Mouse (Mus musculus) cerebellum, adult 11 months (tissue): ENCODE results near the gene Foxp4.

Source experiments
- DNase-seq: peaks from one replicate; pipeline ENCODE4 v3.0.0; 2022

Gene Foxp4

GRCm38 (mm10) chr17:47924383-47925339 lies at the start of gene Foxp4:
Foxp4 (minus strand) TSS chr17:47924645.
- DNase-seq: peak; percentile 32

- peak; percentile 6 for DNase-seq
Measured at GRCm38 (mm10) chr17:47973563-47974472, 49.4 kb upstream of the Foxp4 start.

GRCm38 (mm10) chr17:47965885-47966505 lies 41.5 kb upstream of the Foxp4 start:
- DNase-seq: no peak

- DNase-seq: no peak
Measured at GRCm38 (mm10) chr17:47958046-47958790, 33.8 kb upstream of the Foxp4 start.

- no peak for DNase-seq
Measured at GRCm38 (mm10) chr17:47956486-47956885, 32.0 kb upstream of the Foxp4 start.

- no peak for DNase-seq
Measured at GRCm38 (mm10) chr17:47955054-47955741, 30.8 kb upstream of the Foxp4 start.

- no peak for DNase-seq
Measured at GRCm38 (mm10) chr17:47953231-47953630, 28.8 kb upstream of the Foxp4 start.

GRCm38 (mm10) chr17:47952368-47953081 lies 28.1 kb upstream of the Foxp4 start:
- DNase-seq: no peak

GRCm38 (mm10) chr17:47951452-47951851 lies 27.0 kb upstream of the Foxp4 start:
- DNase-seq: no peak

- DNase-seq: no peak
Measured at GRCm38 (mm10) chr17:47950831-47951230, 26.4 kb upstream of the Foxp4 start.

GRCm38 (mm10) chr17:47949441-47949840 lies 25.0 kb upstream of the Foxp4 start:
- DNase-seq: no peak

- no peak for DNase-seq
Measured at GRCm38 (mm10) chr17:47948753-47949152, 24.3 kb upstream of the Foxp4 start.

- no peak for DNase-seq
Measured at GRCm38 (mm10) chr17:47946921-47947420, 22.5 kb upstream of the Foxp4 start.

- DNase-seq: no peak
Measured at GRCm38 (mm10) chr17:47946111-47946510, 21.7 kb upstream of the Foxp4 start.

GRCm38 (mm10) chr17:47943103-47943870 lies 18.8 kb upstream of the Foxp4 start:
- no peak for DNase-seq

- DNase-seq: no peak
Measured at GRCm38 (mm10) chr17:47942008-47942407, 17.6 kb upstream of the Foxp4 start.

GRCm38 (mm10) chr17:47938839-47939238 lies 14.4 kb upstream of the Foxp4 start:
- DNase-seq: no peak

GRCm38 (mm10) chr17:47937926-47938600 lies 13.6 kb upstream of the Foxp4 start:
- no peak for DNase-seq

GRCm38 (mm10) chr17:47936591-47936990 lies 12.1 kb upstream of the Foxp4 start:
- DNase-seq: no peak
